Mouse (Mus musculus) CD8-positive naive resting alpha-beta T cell, adult 2 months (primary cell): Measurements from ENCODE around the gene Mpp1.
"Not testable (repeated sequence)": the region's sequence is repeated elsewhere in the genome, so short reads cannot be mapped to it uniquely, and the experiment has no call there.

Source experiments
- DNase-seq, 2 experiments: peaks; one replicate each; pipeline ENCODE4 v3.0.0; 2022; ENCODE audit warnings: low read depth in 2 of 2, low spot score in 2 of 2

The Mpp1 gene

DNA sequence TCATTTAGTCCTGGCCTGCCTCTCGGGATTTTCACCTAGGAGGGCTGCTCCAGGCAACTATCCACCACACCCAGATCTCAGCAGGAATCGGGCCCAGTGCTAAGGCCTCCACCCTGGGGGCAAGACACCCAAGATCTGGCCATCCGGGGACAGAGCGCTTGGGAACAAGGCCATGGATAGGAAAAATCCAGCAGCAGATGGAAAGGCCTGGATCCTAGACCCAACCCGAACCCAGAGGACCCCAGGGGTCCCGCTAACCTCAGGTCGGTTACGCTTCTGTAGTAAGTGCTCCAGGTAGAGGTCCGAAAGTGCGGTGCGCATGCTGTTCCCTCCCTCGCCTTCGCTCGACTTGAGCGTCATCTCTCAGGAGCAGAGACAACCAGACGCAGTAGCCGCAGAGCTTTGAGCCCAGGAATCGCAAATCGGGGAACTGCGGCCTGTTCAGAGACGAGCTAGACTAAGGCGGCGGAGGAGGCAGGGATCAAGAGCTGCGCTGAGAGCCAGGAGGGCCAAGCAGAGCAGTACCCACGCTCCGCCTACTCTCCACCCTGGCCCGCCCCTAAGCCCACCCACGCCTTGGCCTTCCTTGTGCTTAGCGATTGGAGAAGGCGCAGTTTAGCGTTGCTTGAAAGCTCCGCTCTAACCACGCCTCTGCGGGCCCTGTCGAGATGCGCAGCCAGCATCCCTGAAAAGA lies at the start of gene Mpp1:
Gene Mpp1 (minus strand): TSS at position 550 of the 694 bp plus-strand sequence.
- DNase-seq = peak; percentile 44 to 66

DNA sequence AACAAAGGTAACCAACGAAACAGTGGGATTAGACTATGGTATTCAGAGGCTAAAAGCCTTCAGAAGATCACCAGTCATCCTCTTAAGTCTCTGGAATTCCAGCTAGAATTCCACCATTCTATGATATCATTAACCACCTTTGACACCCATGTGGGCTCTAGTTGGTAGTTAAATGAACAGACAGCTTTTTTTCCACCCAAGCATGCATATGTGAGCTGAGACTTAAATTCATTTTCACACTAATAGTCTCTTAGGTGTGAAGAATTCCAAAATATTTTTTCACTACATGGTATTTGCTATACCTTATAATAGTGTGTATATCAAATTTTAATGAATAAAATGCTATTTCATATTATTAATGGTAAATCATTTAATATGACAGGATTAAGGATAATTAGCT lies 32.9 kb upstream of the Mpp1 start, which contains the start of gene Smim9:
Gene Smim9 (minus strand): TSS at position 101 of the 400 bp plus-strand sequence.
- no peak for DNase-seq

DNA sequence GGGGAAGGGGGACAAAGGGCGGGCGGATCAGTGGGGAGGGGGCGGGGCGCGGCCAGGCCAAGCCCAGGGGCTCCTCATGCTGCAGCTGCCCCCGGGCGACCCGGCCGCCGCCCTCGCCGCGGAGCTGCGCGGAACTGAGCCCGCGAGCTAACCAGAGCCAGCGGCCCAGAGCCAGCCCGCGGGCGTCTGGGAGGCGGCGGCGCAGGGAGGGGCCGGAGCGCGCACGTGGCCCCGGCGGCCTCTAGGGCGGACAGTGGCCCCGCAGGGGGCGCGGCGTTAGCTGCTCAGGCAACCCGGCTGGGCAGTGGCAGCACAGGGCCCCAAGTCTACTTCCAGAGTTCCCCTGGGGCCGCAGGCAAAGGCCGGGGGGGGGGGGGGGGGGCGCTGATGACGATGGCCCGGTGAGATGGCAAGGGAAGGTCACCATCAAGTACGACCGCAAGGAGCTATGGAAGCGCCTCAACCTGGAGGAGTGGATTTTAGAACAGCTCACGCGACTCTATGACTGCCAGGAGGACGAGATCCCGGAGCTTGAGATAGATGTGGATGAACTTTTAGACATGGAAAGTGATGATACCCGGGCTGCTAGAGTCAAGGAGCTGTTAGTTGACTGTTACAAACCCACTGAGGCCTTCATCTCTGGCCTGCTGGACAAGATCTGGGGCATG lies 24.9 kb upstream of the Mpp1 start:
- DNase-seq = no peak

DNA sequence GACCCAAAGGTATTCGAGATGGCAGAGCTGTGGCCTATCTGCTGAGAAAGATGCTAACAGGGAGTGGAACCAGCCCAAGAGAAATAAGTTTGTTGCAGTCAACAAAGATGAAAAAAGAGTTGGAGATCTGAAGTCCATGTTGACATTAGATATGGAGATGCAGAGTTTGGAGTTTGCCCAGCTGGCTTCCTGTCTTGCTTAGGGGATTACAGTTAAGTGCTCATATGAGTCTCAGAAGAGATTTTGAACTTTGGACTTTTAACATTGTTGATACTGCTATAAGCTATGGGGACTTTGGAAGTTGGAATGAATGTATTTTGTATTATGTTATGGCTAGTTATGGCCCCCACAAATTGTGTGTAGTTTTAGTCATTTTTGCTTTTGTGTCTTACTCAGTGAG lies 21.4 kb upstream of the Mpp1 start:
- no peak for DNase-seq

DNA sequence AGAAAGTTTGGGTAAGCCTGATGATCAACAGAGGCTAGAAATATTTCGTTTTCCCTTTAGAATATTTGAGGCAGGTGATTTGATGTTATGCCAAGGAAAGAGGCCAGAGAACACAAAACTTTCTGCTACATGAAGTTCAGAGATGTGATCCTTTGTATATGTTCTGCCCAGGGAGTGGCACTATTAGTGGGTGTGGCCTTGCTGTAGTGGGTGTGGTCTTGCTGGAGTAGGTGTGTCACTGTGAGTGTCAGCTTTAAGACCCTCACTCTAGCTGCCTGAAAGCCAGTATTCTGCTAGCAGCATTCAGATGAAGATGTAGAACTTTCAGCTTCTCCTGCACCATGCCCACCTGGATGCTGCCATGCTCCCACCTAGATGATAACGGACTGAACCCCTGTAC lies 19.5 kb upstream of the Mpp1 start:
- DNase-seq = no peak

DNA sequence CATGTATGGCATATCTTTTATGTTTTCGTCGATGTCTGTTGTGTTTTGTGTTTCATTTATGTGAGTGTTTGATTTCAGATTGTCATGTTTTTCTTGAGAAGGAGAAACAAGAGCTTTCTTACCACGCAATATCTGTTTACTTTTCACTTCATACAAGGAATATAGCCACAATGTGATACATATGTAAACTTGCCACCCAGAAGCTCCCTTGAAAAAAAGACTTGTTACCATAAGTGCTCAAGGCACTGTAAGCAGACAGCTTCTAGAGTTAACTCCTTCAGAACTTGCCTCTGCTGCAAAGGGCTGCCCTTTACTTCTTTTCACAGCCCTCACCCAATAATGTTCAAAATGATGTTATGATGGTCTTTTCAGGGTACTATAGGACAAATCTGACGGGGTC lies 17.6 kb upstream of the Mpp1 start:
- no peak for DNase-seq

DNA sequence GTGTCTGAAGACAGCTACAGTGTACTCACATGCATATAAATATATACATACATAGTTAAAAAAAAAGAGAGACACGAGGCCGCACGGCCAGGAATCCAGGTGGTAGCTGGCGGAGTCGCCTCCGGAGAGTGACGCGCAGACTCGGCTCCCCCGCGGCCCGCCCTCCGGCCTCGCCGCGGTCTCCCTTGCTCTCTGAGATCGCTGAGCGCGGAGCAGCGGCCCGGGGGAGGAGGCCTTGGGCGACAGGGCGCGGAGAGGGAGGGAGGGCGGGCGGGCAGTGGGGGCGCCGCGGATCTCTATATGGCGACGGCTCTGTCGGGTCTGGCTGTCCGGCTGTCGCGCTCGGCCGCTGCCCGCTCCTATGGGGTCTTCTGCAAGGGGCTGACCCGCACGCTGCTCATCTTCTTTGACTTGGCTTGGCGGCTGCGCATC lies 12.3 kb upstream of the Mpp1 start:
- DNase-seq = not testable (repeated sequence)

DNA sequence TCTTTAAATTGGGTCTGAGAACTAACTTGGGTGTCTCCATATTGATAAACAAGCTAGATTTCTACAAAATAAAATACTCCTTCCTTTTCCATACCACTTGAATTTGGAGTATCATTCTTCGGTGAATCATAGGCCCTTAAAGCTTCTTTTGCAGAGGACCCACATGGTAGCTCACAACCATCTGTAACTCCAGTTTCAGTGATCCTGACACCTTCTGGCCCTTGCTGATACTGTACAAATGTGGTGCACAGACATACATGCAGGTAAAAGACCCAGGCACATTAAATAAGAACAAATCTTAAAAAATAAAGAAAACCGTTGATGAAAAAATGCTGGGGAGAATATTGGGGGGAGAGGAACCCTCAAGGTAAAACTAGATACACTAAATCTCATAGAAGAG lies 7.4 kb upstream of the Mpp1 start:
- DNase-seq = no peak

DNA sequence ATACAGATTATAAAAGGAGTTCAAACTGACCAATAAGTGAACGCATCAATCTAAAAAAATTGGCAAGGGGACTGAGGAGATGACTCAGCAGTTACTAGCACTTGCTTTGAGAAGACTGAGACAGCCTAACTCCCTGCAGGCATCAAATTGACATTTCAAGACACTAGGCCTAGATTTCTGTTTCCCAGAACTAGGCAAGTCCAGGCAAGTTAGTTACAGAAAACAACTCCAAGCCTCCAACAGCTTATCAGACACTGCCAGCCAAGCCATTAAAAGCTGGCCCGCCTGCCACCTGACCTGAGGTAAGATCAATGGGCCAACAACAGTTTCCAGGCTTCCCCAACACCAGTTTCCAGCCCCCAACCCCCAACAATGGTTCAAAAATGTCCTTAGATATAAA lies 6.9 kb upstream of the Mpp1 start:
- no peak for DNase-seq

DNA sequence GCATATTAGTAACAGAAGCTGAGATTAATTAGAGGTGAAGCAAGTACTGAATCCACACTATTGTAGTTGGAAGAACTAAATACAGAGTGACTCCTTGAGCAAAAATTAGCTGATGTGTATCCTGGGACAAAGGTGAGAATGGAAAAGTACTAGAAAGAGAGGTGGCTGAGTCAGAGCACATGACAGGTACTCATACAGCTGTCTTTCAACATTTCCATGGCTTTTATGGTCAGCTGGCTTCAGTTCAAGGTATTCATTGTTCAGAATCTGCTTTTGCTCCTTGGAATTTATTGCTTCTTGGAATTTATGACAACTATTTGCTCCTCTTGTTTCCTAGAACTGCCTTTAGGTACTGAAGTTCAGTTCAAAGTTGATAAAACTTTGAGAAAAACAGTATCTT lies 6.1 kb upstream of the Mpp1 start:
- no peak for DNase-seq

DNA sequence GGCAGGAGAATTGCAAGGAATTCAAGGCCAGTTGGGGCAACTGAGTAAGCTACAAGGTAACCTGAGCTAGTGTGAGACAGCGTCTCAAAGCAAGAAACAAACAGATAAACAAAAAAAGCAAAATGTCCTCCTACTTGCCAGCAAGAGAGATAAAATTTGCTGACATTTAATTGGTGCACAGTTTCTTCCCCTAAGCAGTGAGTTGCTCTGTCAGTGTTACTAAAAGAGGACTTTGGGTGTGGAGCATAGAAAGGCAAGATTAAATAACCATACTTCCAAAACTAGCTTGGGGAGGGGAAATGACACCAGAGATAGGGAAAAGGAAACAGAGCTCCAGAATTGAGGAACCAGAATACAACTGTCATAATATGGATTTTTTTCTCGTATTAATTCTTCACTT lies 1.3 kb downstream of the Mpp1 start:
- no peak for DNase-seq

DNA sequence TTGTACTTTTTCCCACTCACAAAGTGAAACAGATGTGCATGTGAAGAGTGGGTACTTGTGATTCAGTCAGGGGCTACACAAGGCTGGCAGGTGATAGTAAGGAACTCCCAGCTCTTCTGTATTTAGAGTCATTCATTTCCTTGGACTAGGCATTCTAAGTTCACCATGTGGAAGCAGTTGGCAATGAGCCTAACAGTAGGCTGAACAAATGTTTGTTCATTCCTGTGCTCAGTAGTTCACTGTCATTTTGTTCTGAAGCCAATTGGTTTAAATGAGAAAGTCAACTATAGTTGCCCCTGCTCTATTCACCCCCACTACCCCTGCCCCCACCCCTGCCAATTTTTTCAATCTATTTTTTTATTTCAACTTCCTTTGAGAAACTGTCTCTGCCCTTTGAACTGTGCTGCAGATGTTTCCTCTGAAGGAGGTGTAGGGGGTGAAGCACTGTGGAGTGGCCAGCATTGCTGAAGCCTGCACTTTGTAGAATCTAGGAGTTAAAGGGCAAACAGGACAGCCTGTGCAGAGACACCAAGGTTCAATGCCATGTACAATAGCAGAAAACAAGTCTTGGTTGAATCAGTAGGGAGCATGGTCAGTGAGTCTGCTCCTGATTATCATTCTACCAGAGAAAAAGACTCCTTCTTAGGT lies 2.4 kb downstream of the Mpp1 start:
- no peak for DNase-seq

DNA sequence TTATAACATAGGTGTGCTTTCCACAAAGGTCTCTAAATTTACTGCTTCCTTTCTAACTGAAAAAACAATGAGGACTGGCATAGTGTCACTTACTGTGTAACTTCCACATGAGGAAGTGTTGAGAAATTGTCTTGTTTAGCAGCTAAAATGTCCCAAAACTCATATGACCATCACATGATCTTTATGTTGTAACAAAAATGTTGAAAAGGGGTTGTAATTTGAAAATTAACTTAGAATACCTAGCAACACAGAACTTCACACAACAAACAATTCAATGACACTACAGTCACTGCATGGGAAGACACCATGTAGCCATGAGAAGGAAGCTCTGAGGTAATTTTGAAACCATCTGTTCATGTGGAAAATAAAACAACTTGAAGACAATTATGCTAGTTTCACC lies 3.9 kb downstream of the Mpp1 start:
- DNase-seq = no peak

DNA sequence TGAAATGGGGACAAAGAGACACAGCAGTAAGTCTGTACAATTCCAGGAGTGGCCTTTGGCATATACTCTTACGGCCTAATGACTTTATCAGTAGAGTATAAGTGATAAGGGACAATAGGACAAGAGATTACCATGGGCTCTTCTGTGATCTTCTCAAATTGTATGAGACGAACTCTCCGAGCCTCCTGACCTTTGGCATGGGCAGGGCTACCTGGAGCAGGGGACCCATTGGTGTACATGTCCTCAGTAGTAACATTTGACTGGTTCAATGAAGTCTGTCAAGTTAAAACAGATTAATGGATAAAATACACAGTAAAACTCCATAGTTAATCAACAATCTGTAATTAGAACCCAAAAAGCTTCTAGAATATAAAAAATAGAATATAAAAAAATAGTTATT lies 5.2 kb downstream of the Mpp1 start:
- no peak for DNase-seq

DNA sequence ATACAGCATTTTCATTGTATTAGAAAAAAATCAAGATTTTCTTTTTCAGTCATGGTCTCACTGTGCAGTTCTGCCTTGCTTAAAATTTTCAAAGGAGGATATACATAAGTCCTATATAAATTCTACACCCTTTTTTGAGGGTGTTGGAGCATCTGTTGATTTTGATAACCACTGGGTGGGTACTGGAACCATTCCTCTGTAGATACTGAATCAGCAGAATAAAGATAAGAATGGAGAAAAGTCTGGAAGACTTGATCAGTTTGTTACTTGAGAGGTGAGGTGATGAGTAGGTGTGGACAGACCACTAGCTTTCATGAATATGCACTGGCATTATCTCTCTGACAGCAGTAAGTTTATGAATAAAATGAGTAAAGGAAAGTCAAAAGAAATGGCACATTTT lies 15.3 kb downstream of the Mpp1 start:
- DNase-seq = no peak

DNA sequence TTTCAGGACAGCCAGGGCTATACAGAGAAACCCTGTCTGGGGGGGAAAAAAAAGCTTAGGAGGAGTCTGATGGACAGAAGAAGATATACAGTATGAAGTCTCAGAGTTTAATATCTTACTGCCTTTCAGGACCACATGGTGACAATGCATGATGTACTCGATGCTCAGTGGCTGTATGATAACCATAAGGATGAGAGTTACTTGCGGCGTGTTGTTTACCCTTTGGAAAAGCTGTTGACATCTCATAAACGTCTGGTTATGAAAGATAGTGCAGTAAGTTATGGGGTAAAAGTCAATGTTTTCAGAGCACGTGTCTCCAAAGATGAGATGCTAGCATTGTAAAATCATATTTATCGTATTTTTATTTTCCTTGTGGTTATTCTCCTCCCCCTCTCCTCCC lies 28.5 kb downstream of the Mpp1 start:
- no peak for DNase-seq

DNA sequence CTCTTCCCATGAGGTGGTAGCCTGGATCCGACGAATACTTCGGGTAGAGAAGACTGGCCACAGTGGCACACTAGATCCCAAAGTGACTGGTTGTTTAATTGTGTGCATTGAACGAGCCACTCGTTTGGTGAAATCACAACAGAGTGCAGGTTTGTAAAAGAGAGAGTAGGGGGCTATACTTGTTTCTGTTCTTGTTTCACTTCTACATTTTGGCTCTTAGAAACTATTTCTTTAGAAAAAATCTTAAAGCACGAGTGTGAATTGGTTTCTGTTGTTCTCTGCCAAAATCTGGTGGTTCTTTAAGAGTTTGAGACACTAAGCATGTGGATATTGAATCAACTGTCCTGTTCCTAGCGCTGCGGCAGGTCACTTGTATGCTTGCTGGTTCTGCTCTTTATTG lies 32.0 kb downstream of the Mpp1 start:
- no peak for DNase-seq

DNA sequence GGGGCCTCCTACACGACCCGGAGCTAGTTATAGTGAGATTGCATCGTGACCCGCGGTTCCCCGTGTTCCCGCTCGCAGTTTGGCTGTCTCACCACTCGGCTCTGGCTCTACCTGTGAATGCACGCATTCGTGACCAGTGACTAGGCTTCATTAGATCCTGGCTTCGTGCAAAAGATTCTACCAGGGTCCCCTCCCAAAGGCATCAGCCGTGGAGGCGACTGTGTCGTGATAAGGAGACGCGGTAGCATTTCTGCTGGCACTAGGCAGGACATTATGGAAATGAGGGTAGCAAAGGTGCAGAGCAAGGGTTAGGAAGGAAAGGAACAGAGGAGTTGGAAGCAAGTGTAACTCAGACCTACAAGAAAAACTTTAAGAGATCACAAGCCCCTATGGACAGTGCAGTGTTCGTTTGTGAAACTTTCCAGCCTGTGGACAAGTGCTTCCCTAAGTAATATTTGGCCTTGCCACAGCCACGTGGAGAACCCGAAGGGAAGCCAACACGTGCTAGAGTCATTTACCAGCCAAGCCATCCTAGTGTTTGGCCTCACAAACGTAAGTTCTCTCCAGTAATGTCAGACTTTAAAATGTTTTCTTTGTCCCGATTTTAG lies 34.5 kb downstream of the Mpp1 start:
- DNase-seq = no peak

DNA sequence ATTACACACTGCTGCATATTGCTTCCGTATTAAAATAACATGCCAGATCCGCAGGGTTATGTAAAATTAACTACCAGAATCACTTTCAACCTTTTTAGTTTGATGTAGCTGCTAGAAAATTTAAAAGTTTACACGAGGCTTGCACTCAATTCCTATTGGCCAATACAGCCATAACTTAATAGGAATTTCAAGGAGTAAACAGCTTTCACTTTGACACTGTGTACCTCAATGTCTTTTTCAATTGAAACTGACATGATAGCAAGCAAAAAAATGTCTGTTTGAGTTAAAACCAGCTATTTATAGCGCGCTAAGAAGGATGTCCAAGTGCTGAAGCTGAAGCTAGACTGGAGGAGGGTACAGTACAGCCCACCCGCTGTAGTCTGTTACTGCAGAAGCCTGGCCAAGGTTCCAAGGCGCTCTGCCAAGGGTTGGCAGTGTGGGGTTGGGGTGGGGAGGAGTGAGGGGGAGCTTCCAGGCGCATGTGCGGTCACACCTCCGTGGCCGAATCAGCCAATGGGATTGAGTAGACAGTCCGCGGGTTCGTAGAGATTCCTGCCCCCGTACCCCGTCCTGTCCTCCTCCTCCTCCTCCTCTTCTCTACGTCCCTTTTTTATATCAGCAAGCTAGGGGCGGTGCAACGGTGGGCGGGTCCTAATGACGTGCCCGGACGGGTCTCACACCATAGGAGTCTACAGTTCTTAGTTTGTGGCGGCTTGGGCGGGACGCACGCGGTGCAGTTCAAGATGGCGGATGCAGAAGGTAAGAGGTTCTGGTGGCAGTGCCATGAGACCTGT lies 35.2 kb downstream of the Mpp1 start, which contains the start of gene Dkc1:
Gene Dkc1 (plus strand): TSS at position 486 of the 794 bp plus-strand sequence.
- peak; percentile 89 to 90 for DNase-seq

DNA sequence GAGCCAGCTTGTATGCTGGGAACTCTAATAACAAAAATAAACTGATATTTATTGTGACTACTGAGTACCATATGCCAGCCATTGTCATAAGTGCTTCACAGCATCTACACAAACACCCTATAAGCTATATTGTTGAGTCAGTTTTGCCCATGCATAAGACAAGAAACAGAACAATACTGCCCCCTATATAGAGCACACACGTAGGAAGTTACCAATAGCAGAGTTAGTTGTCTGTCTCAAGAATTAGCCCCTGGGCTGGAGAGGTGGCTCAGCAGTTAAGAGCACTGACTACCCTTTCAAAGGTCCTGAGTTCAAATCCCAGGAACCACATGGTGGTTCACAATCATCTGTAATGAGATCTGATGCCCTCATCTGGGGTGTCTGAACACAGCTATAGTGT lies 45.2 kb downstream of the Mpp1 start:
- no peak for DNase-seq
